Mouse (Mus musculus) olfactory bulb, adult 2 months (tissue): Measurements from ENCODE around the gene Polr2c.

ENCODE experiments used
- CTCF ChIP-seq: fragments of 200-500 bp; IDR thresholded peaks from 2 replicates; pipeline ENCODE4 v1.5.1; 2012; ENCODE audit warnings: low read depth, mild to moderate bottlenecking, low read length, moderate library complexity; ENCODE audit not compliant: insufficient read depth
- POLR2A ChIP-seq: fragments of 200-500 bp; IDR thresholded peaks from 2 replicates; pipeline ENCODE4 v1.6.1; 2012; ENCODE audit warnings: mild to moderate bottlenecking, low read depth, low read length, moderate library complexity; ENCODE audit not compliant: insufficient read depth

- TF ChIP-seq POLR2A (no peak), CTCF (no peak)
These were observed 31.0 kb upstream of the Polr2c start for GRCm38 (mm10) chr8:94826210-94826609.
